Mouse (Mus musculus) bone marrow, adult 2 months (tissue): ENCODE data around the gene Ydjc.

Source experiments
- CTCF ChIP-seq: fragments of 200-500 bp; IDR thresholded peaks from 2 replicates; pipeline ENCODE4 v1.5.1; 2011; ENCODE audit warnings: low read length, control low read depth; ENCODE audit not compliant: control insufficient read depth, insufficient read depth
- POLR2A ChIP-seq: fragments of 200-500 bp; IDR thresholded peaks from 2 replicates; pipeline ENCODE4 v1.6.1; 2011; ENCODE audit warnings: low read depth, mild to moderate bottlenecking, control low read depth, low read length, borderline replicate concordance; ENCODE audit not compliant: control insufficient read depth

- TF ChIP-seq POLR2A (no peak), CTCF (no peak)
Measured at GRCm38 (mm10) chr16:17148084-17148483, 3.7 kb downstream of the Ydjc start.
